Mouse (Mus musculus) stomach, postnatal 0 days (tissue): ENCODE measurements at regions not wholly inside any gene's neighbourhood (a gene's known extent, or its start where the extent isn't known, plus 50 kb on each side); places are given as distances from the start of the nearest gene placed in this dataset.
A peak's percentile ranks its signal among the peaks of the same experiment; 100 is the strongest.

Source experiments
- ATAC-seq: fragments of 200-750 bp; cut with Nextera tagmentation; 2 replicates; pipeline ENCODE4 v1.8.0; 2017; ENCODE audit not compliant: low FRiP score, low TSS enrichment
- DNase-seq: peaks from one replicate; pipeline ENCODE4 v3.0.0-alpha.2; 2016; ENCODE audit warnings: low spot score
- H3K27ac ChIP-seq: fragments of 300-500 bp; sonication (generic); replicated peaks from 2 replicates; pipeline ENCODE4 v1.5.1; 2014; ENCODE audit warnings: mild to moderate bottlenecking, control low read depth
- H3K27me3 ChIP-seq: fragments of 300-500 bp; sonication (generic); 2 replicates; pipeline ENCODE4 v1.6.1; 2014; ENCODE audit warnings: low read length; ENCODE audit not compliant: control insufficient read depth, insufficient read depth
- H3K36me3 ChIP-seq: fragments of 300-500 bp; sonication (generic); 2 replicates; pipeline ENCODE4 v1.6.1; 2014; ENCODE audit warnings: low read length, mixed read lengths; ENCODE audit not compliant: control insufficient read depth, insufficient read depth
- H3K4me1 ChIP-seq: fragments of 300-500 bp; sonication (generic); replicated peaks from 2 replicates; pipeline ENCODE4 v1.6.1; 2014; ENCODE audit warnings: antibody characterized with exemption; ENCODE audit not compliant: control insufficient read depth, insufficient read depth
- H3K4me2 ChIP-seq: fragments of 300-500 bp; sonication (generic); replicated peaks from 2 replicates; pipeline ENCODE4 v1.6.1; 2014; ENCODE audit warnings: low read depth, mild to moderate bottlenecking, control low read depth, moderate library complexity
- H3K4me3 ChIP-seq: fragments of 300-500 bp; sonication (generic); 2 replicates; pipeline ENCODE4 v1.5.1; 2014; ENCODE audit warnings: low read depth, low read length, control low read depth
- H3K9ac ChIP-seq: fragments of 300-500 bp; sonication (generic); 2 replicates; pipeline ENCODE4 v1.6.1; 2014; ENCODE audit warnings: mild to moderate bottlenecking, low read length, control low read depth, mixed read lengths
- H3K9me3 ChIP-seq: fragments of 300-500 bp; sonication (generic); 2 replicates; pipeline ENCODE4 v1.6.1; 2016; ENCODE audit warnings: low read length; ENCODE audit not compliant: control insufficient read depth
- CTCF ChIP-seq: IDR thresholded peaks from 2 replicates; pipeline ENCODE4 v1.5.1; 2016; ENCODE audit warnings: antibody characterized with exemption, low read depth, mild to moderate bottlenecking, moderate library complexity
- EP300 ChIP-seq: optimal IDR thresholded peaks from 2 replicates; pipeline ENCODE3; 2016; ENCODE audit warnings: antibody characterized with exemption
- WGBS: fragments of 180-500 bp; shearing (Covaris S2); extraction: QIAGEN DNeasy Blood & Tissue Kit; methylation state at CpG from one replicate; pipeline ENCODE4 v1.1.7; 2014; 5-methylcytosine and 5-hydroxymethylcytosine counted together

DNA sequence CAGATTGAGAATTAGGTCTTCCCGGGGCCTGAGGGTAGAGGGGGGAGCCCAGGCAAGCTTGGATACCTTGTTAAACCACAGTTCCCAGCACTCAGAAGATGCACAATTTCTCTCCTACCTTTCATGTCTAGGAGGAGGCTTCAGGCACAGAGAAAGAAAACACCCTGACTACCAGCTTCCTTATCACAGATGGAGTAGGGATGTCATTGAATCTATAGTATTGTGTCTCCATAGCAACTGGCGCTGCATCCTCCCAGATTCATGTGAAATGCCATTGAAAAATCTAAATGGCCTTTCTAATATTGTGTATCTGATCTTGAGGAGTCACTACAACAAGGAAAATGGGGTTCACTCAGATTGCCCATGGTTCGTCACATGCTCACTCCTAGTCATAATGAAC is 88.8 kb upstream of the Zkscan2 start:
- TF ChIP-seq CTCF (no peak), EP300 (no peak)
- DNase-seq (no peak), ATAC-seq (no peak)
- no peak overlapping the region for H3K27ac ChIP-seq
- no peaks in the 10 kb centered on the region for H3K27me3 ChIP-seq
- 79% methylated on average over 3 of the region's 3 CpGs for WGBS
- no peak overlapping the region for H3K9ac ChIP-seq
- no peaks in the 10 kb centered on the region for H3K4me1 ChIP-seq
- no peaks in the 10 kb centered on the region for H3K9me3 ChIP-seq
- H3K4me2 ChIP-seq, result no peak overlapping the region
- no peak overlapping the region for H3K4me3 ChIP-seq
- no peaks in the 10 kb centered on the region for H3K36me3 ChIP-seq

GRCm38 (mm10) chr7:123573721-123574120 is 73.5 kb upstream of the Zkscan2 start:
- Histone ChIP-seq H3K4me3 (no peak overlapping the region), H3K9ac (no peak overlapping the region), H3K4me1 (no peaks in the 10 kb centered on the region), H3K27ac (no peak overlapping the region), H3K4me2 (no peak overlapping the region), H3K27me3 (no peaks in the 10 kb centered on the region), H3K9me3 (no peaks in the 10 kb centered on the region), H3K36me3 (no peaks in the 10 kb centered on the region)
- ATAC-seq (no peak), DNase-seq (no peak)
- 68% methylated on average over 3 of the region's 3 CpGs for WGBS
- no peak for TF ChIP-seq CTCF
- TF ChIP-seq EP300, result no peak

- H3K27me3 ChIP-seq, result no peaks in the 10 kb centered on the region
- no peak overlapping the region for H3K9ac ChIP-seq
- no peaks in the 10 kb centered on the region for H3K4me1 ChIP-seq
- TF ChIP-seq CTCF (no peak), EP300 (no peak)
- DNase-seq, result no peak
- no peak overlapping the region for H3K27ac ChIP-seq
- H3K9me3 ChIP-seq, result no peaks in the 10 kb centered on the region
- no peak overlapping the region for H3K4me2 ChIP-seq
- H3K4me3 ChIP-seq, result no peak overlapping the region
- WGBS, result 32% methylated on average over 4 of the region's 4 CpGs
- ATAC-seq, result no peak
- H3K36me3 ChIP-seq, result no peaks in the 10 kb centered on the region
Observed at GRCm38 (mm10) chr7:123572376-123572990, 72.2 kb upstream of the Zkscan2 start.

DNA sequence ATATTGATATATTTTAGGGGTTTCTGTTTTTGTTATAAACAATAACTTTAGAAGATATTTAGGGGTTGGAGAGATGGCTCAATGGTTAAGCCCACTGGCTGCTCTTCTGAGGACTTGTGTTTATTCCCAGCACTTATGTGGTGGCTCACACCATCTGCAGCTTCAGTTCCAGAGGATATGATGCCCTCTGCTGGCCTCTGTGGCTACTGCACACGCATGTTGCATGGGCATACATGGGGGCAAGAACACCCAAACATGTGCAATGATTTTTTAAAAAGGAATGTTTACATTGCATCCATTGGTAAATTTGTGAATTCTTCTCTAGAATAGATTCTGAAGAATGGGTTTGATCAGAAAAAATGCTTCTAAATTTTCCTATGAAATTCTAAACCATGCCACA is 66.0 kb upstream of the Zkscan2 start:
- no peak for DNase-seq
- H3K36me3 ChIP-seq, result no peaks in the 10 kb centered on the region
- TF ChIP-seq CTCF, result peak; percentile 46
- no peak for TF ChIP-seq EP300
- H3K4me3 ChIP-seq, result no peak overlapping the region
- H3K27me3 ChIP-seq, result no peaks in the 10 kb centered on the region
- 28% methylated on average over 1 of the region's 1 CpGs for WGBS
- H3K4me1 ChIP-seq, result no peaks in the 10 kb centered on the region
- no peak for ATAC-seq
- no peaks in the 10 kb centered on the region for H3K9me3 ChIP-seq
- no peak overlapping the region for H3K27ac ChIP-seq
- H3K9ac ChIP-seq, result no peak overlapping the region
- no peak overlapping the region for H3K4me2 ChIP-seq

DNA sequence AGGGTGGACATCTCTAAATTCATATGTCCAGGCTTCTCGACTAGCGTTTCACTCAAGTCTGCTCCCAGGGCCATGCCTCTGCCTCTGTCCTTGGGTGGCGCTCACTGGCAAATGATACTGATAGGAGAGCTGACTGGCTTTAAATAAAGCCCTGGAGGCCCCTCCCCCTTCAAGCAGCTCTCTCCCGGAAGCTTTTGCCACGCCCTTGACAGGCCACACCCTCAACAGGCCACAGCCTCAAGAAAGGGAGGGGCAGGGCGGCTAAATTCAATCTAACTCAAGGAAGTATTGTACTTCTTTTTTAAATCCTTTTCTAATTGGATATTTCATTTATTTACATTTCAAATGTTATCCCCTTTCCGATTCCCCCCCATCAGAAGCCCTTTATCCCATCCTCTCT is 59.3 kb upstream of the Zkscan2 start:
- Histone ChIP-seq H3K4me1 (no peaks in the 10 kb centered on the region), H3K27me3 (no peaks in the 10 kb centered on the region), H3K27ac (no peak overlapping the region), H3K9ac (no peak overlapping the region), H3K4me3 (no peak overlapping the region), H3K36me3 (no peaks in the 10 kb centered on the region), H3K4me2 (no peak overlapping the region), H3K9me3 (no peaks in the 10 kb centered on the region)
- no peak for ATAC-seq
- no peak for DNase-seq
- 69% methylated on average over 7 of the region's 7 CpGs for WGBS
- no peak for TF ChIP-seq EP300
